Mouse (Mus musculus) embryonic facial prominence, embryonic 14.5 days (tissue): ENCODE data around the gene Rnf212b. TPM values are rescaled to one million over a fixed set of nuclear protein-coding genes. Genes with fewer than 3 reads are reported as not detected.

Source experiments
- polyA plus RNA-seq: library from polyadenylated mRNA; unstranded; fragments of >200 nt; fragmentation: Nextera tagmentation; extraction: Ambion mirVana; gene quantifications from 2 replicates; pipeline ENCODE4 v1.2.1, GENCODE M21; 2014

Rnf212b gene
- polyA plus RNA-seq, 1 experiment from 2014 or later, result not detected

Other genes with a start within 250 kb of the Rnf212b start
- 10.7 and 11.7 TPM in 2 replicates for gene Ajuba, start 236.6 kb upstream of the Rnf212b start, polyA plus RNA-seq
- 4.8 and 5.8 TPM in 2 replicates for gene 4931414P19Rik, start 208.1 kb upstream of the Rnf212b start, polyA plus RNA-seq
- gene Psmb5, start 196.1 kb upstream of the Rnf212b start, polyA plus RNA-seq, result 332 and 335 TPM in 2 replicates
- gene Psmb11, start 192.7 kb upstream of the Rnf212b start, polyA plus RNA-seq, result 0.16 TPM in 1 of 2 replicates, not detected in the other
- gene Gm17606, start 173.2 kb upstream of the Rnf212b start, polyA plus RNA-seq, result not detected in 2 replicates
- 3.9 and 4.5 TPM in 2 replicates for gene Cdh24, start 172.8 kb upstream of the Rnf212b start, polyA plus RNA-seq
- 70.7 and 84.9 TPM in 2 replicates for gene 1700123O20Rik, start 127.9 kb upstream of the Rnf212b start, polyA plus RNA-seq
- gene Acin1, start 127.2 kb upstream of the Rnf212b start, polyA plus RNA-seq, result 99.4 and 101 TPM in 2 replicates
- 0.17 and 0.34 TPM in 2 replicates for gene Gm29776, start 115.3 kb upstream of the Rnf212b start, polyA plus RNA-seq
- 0.32 TPM in 1 of 2 replicates, not detected in the other for gene Cebpe, start 102.0 kb upstream of the Rnf212b start, polyA plus RNA-seq
- gene Slc7a8, start 32.2 kb upstream of the Rnf212b start, polyA plus RNA-seq, result 6.9 and 7.4 TPM in 2 replicates
- 9.1 and 11.5 TPM in 2 replicates for gene Homez, start 56.8 kb downstream of the Rnf212b start, polyA plus RNA-seq
- 2.1 and 2.4 TPM in 2 replicates for gene Ppp1r3e, start 63.4 kb downstream of the Rnf212b start, polyA plus RNA-seq
- 4.5 and 4.8 TPM in 2 replicates for gene Bcl2l2, start 69.2 kb downstream of the Rnf212b start, polyA plus RNA-seq
- not detected in 2 replicates for gene Gm20521, start 69.3 kb downstream of the Rnf212b start, polyA plus RNA-seq
- gene Pabpn1, start 78.4 kb downstream of the Rnf212b start, polyA plus RNA-seq, result 110 and 118 TPM in 2 replicates
- gene Slc22a17, start 99.0 kb downstream of the Rnf212b start, polyA plus RNA-seq, result 42.4 and 56.0 TPM in 2 replicates
- 52.2 and 59.1 TPM in 2 replicates for gene Efs, start 112.0 kb downstream of the Rnf212b start, polyA plus RNA-seq
- gene Il25, start 118.6 kb downstream of the Rnf212b start, polyA plus RNA-seq, result 0.49 and 0.59 TPM in 2 replicates
- 13.7 and 14.8 TPM in 2 replicates for gene Cmtm5, start 122.1 kb downstream of the Rnf212b start, polyA plus RNA-seq
- 8.6 and 10.3 TPM in 2 replicates for gene Myh6, start 152.8 kb downstream of the Rnf212b start, polyA plus RNA-seq
- not detected in 2 replicates for gene Gm17428, start 162.8 kb downstream of the Rnf212b start, polyA plus RNA-seq
- 92.5 and 103 TPM in 2 replicates for gene Myh7, start 180.5 kb downstream of the Rnf212b start, polyA plus RNA-seq
- gene Ngdn, start 201.3 kb downstream of the Rnf212b start, polyA plus RNA-seq, result 70.1 and 71.6 TPM in 2 replicates